Mouse (Mus musculus) MEL (cell line): ENCODE measurements around the gene Ppcs.

Experiments used
- CTCF ChIP-seq, 3 experiments: IDR thresholded peaks in 2 of 3; conservative IDR thresholded peaks in 1 of 3; 2 replicates each; pipeline ENCODE4 v1.5.1; 2011 to 2012; ENCODE audit warnings: low read length in 3 of 3, low read depth in 2 of 3, mild to moderate bottlenecking in 2 of 3, improper control_type of control experiment in 1 of 3, inconsistent platforms in 1 of 3, mixed read lengths in 1 of 3, moderate library complexity in 1 of 3; ENCODE audit not compliant: control insufficient read depth in 1 of 3, insufficient read depth in 1 of 3, poor library complexity in 1 of 3, severe bottlenecking in 1 of 3
- E2F4 ChIP-seq: IDR thresholded peaks from 2 replicates; pipeline ENCODE4 v1.6.1; 2011; ENCODE audit warnings: low read depth, low read length, improper control_type of control experiment, borderline replicate concordance
- EP300 ChIP-seq, 2 experiments: IDR thresholded peaks; 2 replicates each; pipeline ENCODE4 v1.6.1; 2011; ENCODE audit warnings: improper control_type of control experiment in 2 of 2, low read length in 2 of 2, low read depth in 1 of 2, mild to moderate bottlenecking in 1 of 2
- GABPA ChIP-seq: IDR thresholded peaks from 2 replicates; pipeline ENCODE4 v1.6.1; 2012; ENCODE audit warnings: low read depth, mild to moderate bottlenecking, inconsistent platforms, low read length, improper control_type of control experiment, moderate library complexity
- POLR2AphosphoS2 ChIP-seq: IDR thresholded peaks from 2 replicates; pipeline ENCODE4 v1.6.1; 2011; ENCODE audit warnings: low read length, improper control_type of control experiment
- SMC3 ChIP-seq: IDR thresholded peaks from 2 replicates; pipeline ENCODE4 v1.6.1; 2011; ENCODE audit warnings: low read depth, low read length, improper control_type of control experiment
- TCF12 ChIP-seq: IDR thresholded peaks from 2 replicates; pipeline ENCODE4 v1.6.1; 2014; ENCODE audit warnings: low read depth, mild to moderate bottlenecking, inconsistent platforms, low read length, improper control_type of control experiment, moderate library complexity

DNA sequence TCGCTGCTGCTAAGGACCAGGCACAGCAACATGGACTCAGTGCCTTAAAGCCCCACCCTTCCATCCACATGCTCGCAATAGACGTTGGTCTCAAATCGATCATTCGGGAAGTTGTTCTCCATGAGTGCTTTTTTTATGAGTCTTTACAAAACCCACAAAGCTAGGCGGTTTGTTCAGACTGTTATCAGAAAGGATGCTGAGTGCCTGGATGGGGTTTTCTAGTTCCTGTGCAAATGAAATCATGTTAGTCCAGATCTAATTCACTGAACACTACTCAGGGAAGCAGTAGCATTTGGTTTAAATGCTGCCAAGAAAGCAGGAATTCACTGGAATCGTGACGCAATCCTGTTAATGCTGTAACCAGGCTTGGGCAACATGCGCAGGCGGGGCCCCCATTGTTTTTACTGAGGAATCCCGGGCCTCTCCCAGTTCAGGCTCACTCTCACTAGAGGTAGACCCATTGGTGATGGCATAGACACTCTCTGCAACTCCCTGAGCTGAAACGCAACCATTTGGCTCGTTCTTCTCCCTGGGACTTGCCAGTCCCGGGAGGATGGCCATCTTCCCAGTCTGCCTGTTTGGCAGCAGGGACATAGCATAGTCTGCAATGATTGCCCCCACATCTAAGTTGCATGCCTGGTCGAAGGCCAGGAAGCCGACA lies 45.6 kb upstream of the Ppcs start:
- TF ChIP-seq EP300 (IDR thresholded peaks at IDR 0.05; ENCODE audit: low read depth in 1 of 2, low read length in 2 of 2), result no peak
- TF ChIP-seq E2F4, result no peak
- TF ChIP-seq GABPA, result no peak
- TF ChIP-seq TCF12, result no peak
- TF ChIP-seq CTCF (IDR thresholded peaks at IDR 0.05 in 2 of 3, conservative IDR thresholded peaks at IDR 0.05 in 1 of 3; ENCODE audit: control insufficient read depth in 1 of 3, insufficient read depth in 1 of 3, low read depth in 2 of 3, low read length in 3 of 3, poor library complexity in 1 of 3, severe bottlenecking in 1 of 3), result no peak
- TF ChIP-seq POLR2AphosphoS2, result no peak
- TF ChIP-seq SMC3, result no peak
